8 mouse cellular contexts compared by ENCODE assay signal in the genomic region with DNA sequence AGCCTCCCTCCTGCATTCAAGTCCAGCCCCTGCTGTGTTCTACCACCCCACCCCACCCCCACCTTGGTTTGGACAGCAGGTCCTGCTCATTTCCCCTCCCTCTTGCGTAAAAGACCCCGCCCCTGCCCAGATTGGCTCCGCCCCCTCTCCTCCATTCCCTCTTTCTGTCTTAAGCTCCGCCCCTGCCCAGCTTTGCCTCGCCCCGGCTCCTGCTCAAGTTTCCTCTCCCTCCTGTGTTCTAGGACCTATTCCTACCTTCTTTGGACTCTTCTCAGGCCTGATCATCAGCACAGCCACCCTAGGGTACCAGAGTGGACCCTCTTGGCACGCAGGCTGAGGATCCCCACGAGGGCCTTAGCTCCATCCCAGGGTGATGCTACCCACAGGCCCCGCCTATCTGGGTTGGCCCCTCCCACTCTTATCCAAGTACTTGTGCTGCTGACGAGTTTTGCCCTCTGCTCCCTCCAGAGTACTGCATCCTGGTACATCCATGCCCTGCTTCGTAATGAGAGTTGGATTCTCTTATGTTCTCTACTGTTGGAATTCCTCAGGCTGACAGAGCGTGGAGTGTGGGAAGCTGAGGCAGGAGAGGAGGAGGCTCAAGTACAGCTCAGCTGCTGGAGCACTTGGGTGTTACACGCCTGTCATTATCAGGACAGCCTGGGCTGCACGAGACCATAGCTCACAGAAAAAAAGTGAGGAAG. TPM values are rescaled to one million over a fixed set of nuclear protein-coding genes. Genes with fewer than 3 reads are reported as not detected.
DNase-seq lines count a peak whose midpoint lies in the region; ATAC-seq and TF ChIP-seq lines count a peak whose summit lies in the region.

No protein-coding gene starts in this region.

- no peak overlapping the region for H3K9ac ChIP-seq in heart, embryonic 15.5 days
- no peak overlapping the region for H3K9ac ChIP-seq in limb, embryonic 15.5 days

- H3K4me3 ChIP-seq in heart, embryonic 15.5 days: no peak overlapping the region
- peak overlapping the region; percentile 52; the same call in 1 of the 2 replicates for H3K4me3 ChIP-seq in G1E (ENCODE audit: low read depth, low read length)
- H3K4me3 ChIP-seq in limb, embryonic 15.5 days: no peak overlapping the region
- peak overlapping the region; percentile 50 for H3K4me3 ChIP-seq in small intestine, adult 2 months (ENCODE audit: low read depth, low read length)

- H3K27me3 ChIP-seq in heart, embryonic 15.5 days: no peaks in the 10 kb centered on the region
- no peaks in the 10 kb centered on the region for H3K27me3 ChIP-seq in G1E (ENCODE audit: insufficient read depth, low read length)
- no peaks in the 10 kb centered on the region for H3K27me3 ChIP-seq in limb, embryonic 15.5 days
- no peaks in the 10 kb centered on the region for H3K27me3 ChIP-seq in small intestine, adult 2 months (ENCODE audit: control insufficient read depth, insufficient read depth, low read length)

- no peak for TF ChIP-seq CTCF in G1E (IDR thresholded peaks at IDR 0.05; ENCODE audit: low read depth, low read length)
- no peak for TF ChIP-seq CTCF in small intestine, adult 2 months (IDR thresholded peaks at IDR 0.05; ENCODE audit: extremely low read depth, insufficient read length, insufficient replicate concordance, low read depth, low read length)

- no peak for TF ChIP-seq POLR2A in small intestine, adult 2 months (IDR thresholded peaks at IDR 0.05; ENCODE audit: low read depth, low read length)

- 19% methylated on average over 14 of the region's 14 CpGs for WGBS in heart, embryonic 15.5 days
- WGBS in limb, embryonic 15.5 days: 22% methylated on average over 14 of the region's 14 CpGs
- WGBS in small intestine, adult 2 months: 24% methylated on average over 14 of the region's 14 CpGs

- H3K4me2 ChIP-seq in heart, embryonic 15.5 days: 0 out of 2 replicates have a peak overlapping the region, but pooled peaks have one; percentile 7
- peak overlapping the region; percentile 10; the same call in 1 of the 2 replicates for H3K4me2 ChIP-seq in limb, embryonic 15.5 days

- H3K4me1 ChIP-seq in heart, embryonic 15.5 days (replicated peaks): peaks cover 42% of the 10 kb centered on the region
- peaks cover 76% of the 10 kb centered on the region for H3K4me1 ChIP-seq in G1E (ENCODE audit: insufficient read depth, low read depth, low read length)
- peaks cover 46% of the 10 kb centered on the region for H3K4me1 ChIP-seq in limb, embryonic 15.5 days
- H3K4me1 ChIP-seq in small intestine, adult 2 months (ENCODE audit: control insufficient read depth, insufficient read depth, insufficient read length, low read length): peaks cover 25% of the 10 kb centered on the region

- peaks cover 32% of the 10 kb centered on the region for H3K36me3 ChIP-seq in heart, embryonic 15.5 days
- H3K36me3 ChIP-seq in G1E (replicated peaks): peaks cover 67% of the 10 kb centered on the region
- peaks cover 36% of the 10 kb centered on the region for H3K36me3 ChIP-seq in limb, embryonic 15.5 days
- H3K36me3 ChIP-seq in small intestine, adult 2 months (ENCODE audit: control insufficient read depth, insufficient read depth, low read length): peaks cover 17% of the 10 kb centered on the region

- H3K9me3 ChIP-seq in heart, embryonic 15.5 days (replicated peaks): no peaks in the 10 kb centered on the region
- H3K9me3 ChIP-seq in G1E (replicated peaks): no peaks in the 10 kb centered on the region
- H3K9me3 ChIP-seq in limb, embryonic 15.5 days: no peaks in the 10 kb centered on the region

- ATAC-seq in heart, embryonic 15.5 days (replicated peaks; ENCODE audit: insufficient number of reproducible peaks, insufficient read depth, low FRiP score, low read depth): no peak
- ATAC-seq in G1E (ENCODE audit: extremely low read depth, insufficient number of reproducible peaks, low FRiP score, poor library complexity, severe bottlenecking): no peak
- ATAC-seq in limb, embryonic 15.5 days (ENCODE audit: insufficient number of reproducible peaks, low FRiP score, low TSS enrichment, low read depth): no peak

- H3K27ac ChIP-seq in heart, embryonic 15.5 days: no peak overlapping the region
- no peak overlapping the region for H3K27ac ChIP-seq in limb, embryonic 15.5 days
- peak overlapping the region; percentile 34; the same call in 1 of the 2 replicates for H3K27ac ChIP-seq in small intestine, adult 2 months (ENCODE audit: insufficient read depth, low read depth, low read length)

- DNase-seq in heart, adult 18-20 months: no peak
- peak; percentile 34 for DNase-seq in G1E (ENCODE audit: low spot score)
- peak; percentile 84 for DNase-seq in embryo, embryonic 9.5 days (ENCODE audit: extremely low spot score)
- DNase-seq in layer of hippocampus, adult 11-12 months (ENCODE audit: low spot score): no peak
- DNase-seq in T-cell, adult 2 months (ENCODE audit: low spot score): no peak

RNA-seq across cellular contexts. Expression of a gene that starts 1.2 kb away (rescaled TPM):
- polyA plus RNA-seq in heart, embryonic 15.5 days (2015; fragmentation: Nextera tagmentation; extraction: Ambion mirVana): 1,116 and 1,311 TPM in 2 replicates
- 100 to 1,000 TPM; 760 to 782 TPM for total RNA-seq in heart, adult 18-20 months (2021)
- total RNA-seq in G1E (2014; fragmentation: Nextera tagmentation): 1,715 and 1,885 TPM in 2 replicates
- 2,574 and 3,073 TPM in 2 replicates for total RNA-seq in G1E (2017)
- polyA plus RNA-seq in G1E (2012): 9,624 and 13,197 TPM in 2 replicates
- polyA plus RNA-seq in limb, embryonic 15.5 days (2015; fragmentation: Nextera tagmentation; extraction: Ambion mirVana): 1,472 and 1,900 TPM in 2 replicates
- 1,882 and 2,245 TPM in 2 replicates for polyA plus RNA-seq in small intestine, adult 2 months (2012; rRNA removed)

RNA-seq across cellular contexts. Expression of a gene that starts 2.4 kb away (rescaled TPM):
- polyA plus RNA-seq in heart, embryonic 15.5 days (2015; fragmentation: Nextera tagmentation; extraction: Ambion mirVana): 289 and 331 TPM in 2 replicates
- total RNA-seq in heart, adult 18-20 months (2021): 100 to 1,000 TPM; 341 TPM
- total RNA-seq in G1E (2014; fragmentation: Nextera tagmentation) (42.8 and 61.4 TPM in 2 replicates), G1E (2017) (101 and 133 TPM in 2 replicates)
- 278 and 377 TPM in 2 replicates for polyA plus RNA-seq in G1E (2012)
- 257 and 269 TPM in 2 replicates for polyA plus RNA-seq in limb, embryonic 15.5 days (2015; fragmentation: Nextera tagmentation; extraction: Ambion mirVana)
- 136 and 142 TPM in 2 replicates for polyA plus RNA-seq in small intestine, adult 2 months (2012; rRNA removed)

RNA-seq across cellular contexts. Expression of a gene that starts 14.7 kb away (rescaled TPM):
- polyA plus RNA-seq in heart, embryonic 15.5 days (2015; fragmentation: Nextera tagmentation; extraction: Ambion mirVana): 46.4 and 57.4 TPM in 2 replicates
- 100 to 1,000 TPM; 125 to 130 TPM for total RNA-seq in heart, adult 18-20 months (2021)
- total RNA-seq in G1E (2014; fragmentation: Nextera tagmentation) (67.8 and 74.4 TPM in 2 replicates), G1E (2017) (101 and 103 TPM in 2 replicates)
- polyA plus RNA-seq in G1E (2012): 174 and 182 TPM in 2 replicates
- 46.5 and 49.1 TPM in 2 replicates for polyA plus RNA-seq in limb, embryonic 15.5 days (2015; fragmentation: Nextera tagmentation; extraction: Ambion mirVana)
- 31.1 and 55.7 TPM in 2 replicates for polyA plus RNA-seq in small intestine, adult 2 months (2012; rRNA removed)

RNA-seq across cellular contexts. Expression of a gene that starts 15.9 kb away (rescaled TPM):
- 0.09 and 0.13 TPM in 2 replicates for polyA plus RNA-seq in heart, embryonic 15.5 days (2015; fragmentation: Nextera tagmentation; extraction: Ambion mirVana)
- under 1 TPM in 1 of 2 experiments, not detected in 1; 0.10 TPM for total RNA-seq in heart, adult 18-20 months (2021)
- total RNA-seq in G1E (2014; fragmentation: Nextera tagmentation): not detected in 2 replicates
- 0.17 TPM in 1 of 2 replicates, not detected in the other for total RNA-seq in G1E (2017)
- polyA plus RNA-seq in G1E (2012): not detected in 2 replicates
- polyA plus RNA-seq in limb, embryonic 15.5 days (2015; fragmentation: Nextera tagmentation; extraction: Ambion mirVana): 0.17 and 0.57 TPM in 2 replicates
- polyA plus RNA-seq in small intestine, adult 2 months (2012; rRNA removed): 0.09 and 0.25 TPM in 2 replicates

RNA-seq across cellular contexts. Expression of a gene that starts 27.4 kb away (rescaled TPM):
- polyA plus RNA-seq in heart, embryonic 15.5 days (2015; fragmentation: Nextera tagmentation; extraction: Ambion mirVana): 71.2 and 76.0 TPM in 2 replicates
- 10 to 100 TPM; 59.6 to 68.5 TPM for total RNA-seq in heart, adult 18-20 months (2021)
- total RNA-seq in G1E (2014; fragmentation: Nextera tagmentation) (67.0 and 76.5 TPM in 2 replicates), G1E (2017) (85.0 and 121 TPM in 2 replicates)
- 151 and 154 TPM in 2 replicates for polyA plus RNA-seq in G1E (2012)
- 80.6 and 94.2 TPM in 2 replicates for polyA plus RNA-seq in limb, embryonic 15.5 days (2015; fragmentation: Nextera tagmentation; extraction: Ambion mirVana)
- 47.8 and 95.7 TPM in 2 replicates for polyA plus RNA-seq in small intestine, adult 2 months (2012; rRNA removed)

Comparison
In these comparisons a context has a peak if more than half of its experiments do, and no peak if none do; other contexts are left out.
1. H3K4me3 ChIP-seq: peak in G1E (single experiment) and small intestine, adult 2 months (single experiment); none in heart, embryonic 15.5 days (single experiment) and limb, embryonic 15.5 days (single experiment).
2. DNase-seq: peak in G1E (single experiment) and embryo, embryonic 9.5 days (single experiment); none in heart, adult 18-20 months (0 of 2), layer of hippocampus, adult 11-12 months (single experiment) and T-cell, adult 2 months (single experiment).